Comparison of ENCODE assay signal across 8 mouse cellular contexts in the genomic region with DNA sequence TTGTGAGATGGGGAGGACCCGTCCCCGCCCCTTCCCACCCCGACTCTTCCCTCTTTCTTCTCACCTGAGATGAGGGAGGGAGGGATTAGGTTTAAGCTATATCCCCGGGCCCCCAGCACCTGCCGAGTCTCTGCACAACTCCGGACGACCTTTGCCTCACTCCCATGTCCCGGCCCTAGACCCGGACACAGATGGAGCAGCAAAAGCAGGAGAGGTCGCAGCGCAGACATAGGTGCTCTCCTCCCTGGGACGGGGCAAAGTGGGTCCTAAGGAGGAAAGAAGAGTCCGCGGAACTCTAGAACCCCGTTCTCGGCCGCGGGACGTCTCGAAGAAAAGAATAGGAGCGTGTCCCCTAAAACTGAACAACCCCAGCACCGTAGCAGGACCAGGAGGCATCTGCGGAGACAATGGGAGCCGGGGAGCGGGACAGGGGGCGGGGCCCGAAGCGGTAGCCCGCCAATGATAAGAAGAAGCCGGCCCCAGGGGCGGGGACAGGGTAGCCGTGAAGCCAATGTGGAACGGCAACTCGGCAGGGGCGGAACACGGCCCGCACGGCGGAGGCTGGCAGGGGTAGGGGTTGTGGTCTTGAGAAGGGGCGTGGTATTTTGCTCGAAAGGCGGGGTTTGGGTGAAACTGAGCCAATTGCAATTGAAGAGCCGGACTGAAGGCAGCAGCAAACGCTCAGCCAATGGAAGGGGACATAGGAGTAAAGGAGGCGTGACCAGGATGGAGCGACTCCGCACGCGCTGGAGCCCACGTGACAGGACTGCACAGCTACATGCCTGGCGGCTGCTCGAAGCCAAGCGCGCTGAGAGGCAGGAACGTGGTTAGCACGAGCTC. TPM values are rescaled to one million over a fixed set of nuclear protein-coding genes. Genes with fewer than 3 reads are reported as not detected.
DNase-seq lines count a peak whose midpoint lies in the region; ATAC-seq and TF ChIP-seq lines count a peak whose summit lies in the region.

Gene Gm43720 (minus strand): TSS at position 374 of the 840 bp plus-strand sequence.
Gene Gpc2 (minus strand): TSS at position 421 of the 840 bp plus-strand sequence.
Gene Stag3 (plus strand): TSS at position 656 of the 840 bp plus-strand sequence.

- peak within 1 kb of the TSS; percentile 86 for H3K4me3 ChIP-seq in forebrain, embryonic 14.5 days (ENCODE audit: low read depth, low read length)
- H3K4me3 ChIP-seq in neural tube, embryonic 13.5 days = peak within 1 kb of the TSS; percentile 88
- H3K4me3 ChIP-seq in stomach, postnatal 0 days (ENCODE audit: low read depth, low read length) = peak within 1 kb of the TSS; percentile 40

- H3K4me2 ChIP-seq in forebrain, embryonic 14.5 days (ENCODE audit: low read length) = peak within 1 kb of the TSS; percentile 83
- peak within 1 kb of the TSS; percentile 93 for H3K4me2 ChIP-seq in neural tube, embryonic 13.5 days
- peak within 1 kb of the TSS; percentile 75 for H3K4me2 ChIP-seq in stomach, postnatal 0 days (replicated peaks; ENCODE audit: low read depth)

- H3K36me3 ChIP-seq in forebrain, embryonic 14.5 days (ENCODE audit: control insufficient read depth, insufficient read depth, low read length) = peaks cover 20% of the 10 kb centered on the region; the same call in 1 of the 2 replicates
- peaks cover 36% of the 10 kb centered on the region for H3K36me3 ChIP-seq in neural tube, embryonic 13.5 days
- no peaks in the 10 kb centered on the region for H3K36me3 ChIP-seq in stomach, postnatal 0 days (ENCODE audit: control insufficient read depth, insufficient read depth, low read length)

- H3K9ac ChIP-seq in forebrain, embryonic 14.5 days (ENCODE audit: low read length) = peak within 1 kb of the TSS; percentile 97
- H3K9ac ChIP-seq in neural tube, embryonic 13.5 days = peak within 1 kb of the TSS; percentile 94
- H3K9ac ChIP-seq in stomach, postnatal 0 days (ENCODE audit: low read length) = peak within 1 kb of the TSS; percentile 38

- TF ChIP-seq CTCF in stomach, postnatal 0 days (IDR thresholded peaks at IDR 0.05; ENCODE audit: low read depth) = no peak; the same call in 1 of the 2 replicates

- no peak for TF ChIP-seq EP300 in stomach, postnatal 0 days (optimal IDR thresholded peaks at IDR 0.05)

- H3K27me3 ChIP-seq in forebrain, embryonic 14.5 days (replicated peaks; ENCODE audit: control insufficient read depth, insufficient read depth, low read length) = no peaks in the 10 kb centered on the region
- H3K27me3 ChIP-seq in neural tube, embryonic 13.5 days = 0 out of 2 replicates have a peak, but pooled peaks cover 5% of the 10 kb centered on the region
- H3K27me3 ChIP-seq in stomach, postnatal 0 days (ENCODE audit: control insufficient read depth, insufficient read depth, low read length) = no peaks in the 10 kb centered on the region

- ATAC-seq in forebrain, embryonic 14.5 days = peak; percentile 99
- ATAC-seq in neural tube, embryonic 13.5 days (ENCODE audit: low read depth) = peak; percentile 99
- ATAC-seq in stomach, postnatal 0 days (ENCODE audit: low FRiP score, low TSS enrichment) = peak; percentile 98

- WGBS in forebrain, embryonic 14.5 days = under 1% methylated on average over 56 of the region's 56 CpGs
- 0% methylated on average over 56 of the region's 56 CpGs for WGBS in neural tube, embryonic 13.5 days
- 1% methylated on average over 55 of the region's 56 CpGs for WGBS in stomach, postnatal 0 days

- intact Hi-C loops in heart, postnatal 10 days (cut with DNase I) = loop anchor here (5.0 kb wide), 1 partner anchor 162 kb away; the partner anchor contains the start of gene Zfp157

- DNase-seq in ES-CJ7 (ENCODE audit: low read depth, low spot score) = peak; percentile 100
- DNase-seq in cerebellum, adult 11-12 months = peak; percentile 52
- peak; percentile 99 for DNase-seq in forebrain, embryonic 14.5 days (ENCODE audit: low spot score)
- peak; percentile 85 to 88 for DNase-seq in heart, postnatal 10 days
- peak; percentile 75 to 86 for DNase-seq in kidney, postnatal 36 days
- peak; percentile 85 to 87 for DNase-seq in lung, adult 18-20 months
- DNase-seq in stomach, postnatal 0 days (ENCODE audit: low spot score) = peak; percentile 92

- peak within 1 kb of the TSS; percentile 78 for H3K27ac ChIP-seq in forebrain, embryonic 14.5 days (ENCODE audit: low read depth, low read length)
- H3K27ac ChIP-seq in neural tube, embryonic 13.5 days (replicated peaks) = peak within 1 kb of the TSS; percentile 87
- no peak within 1 kb of the TSS for H3K27ac ChIP-seq in stomach, postnatal 0 days (replicated peaks)

- peaks cover 37% of the 10 kb centered on the region for H3K4me1 ChIP-seq in forebrain, embryonic 14.5 days (ENCODE audit: control insufficient read depth, insufficient read depth, low read length)
- peaks cover 45% of the 10 kb centered on the region for H3K4me1 ChIP-seq in neural tube, embryonic 13.5 days (replicated peaks)
- no peaks in the 10 kb centered on the region for H3K4me1 ChIP-seq in stomach, postnatal 0 days (replicated peaks; ENCODE audit: control insufficient read depth, insufficient read depth)

- 0 out of 2 replicates have a peak, but pooled peaks cover 8% of the 10 kb centered on the region for H3K9me3 ChIP-seq in forebrain, embryonic 14.5 days (replicated peaks; ENCODE audit: control insufficient read depth, low read length)
- H3K9me3 ChIP-seq in neural tube, embryonic 13.5 days = peaks cover 7% of the 10 kb centered on the region; the same call in 1 of the 2 replicates
- H3K9me3 ChIP-seq in stomach, postnatal 0 days (ENCODE audit: control insufficient read depth, low read length) = 0 out of 2 replicates have a peak, but pooled peaks cover 3% of the 10 kb centered on the region

RNA-seq across cellular contexts. Expression of gene Gm43720, which starts in this region (rescaled TPM):
- polyA plus RNA-seq in forebrain, embryonic 14.5 days (2014; fragmentation: Nextera tagmentation; extraction: Ambion mirVana) = 0.09 TPM in 1 of 2 replicates, not detected in the other
- total RNA-seq in heart, postnatal 10 days (2021) = not detected
- 0.08 TPM in 1 of 2 replicates, not detected in the other for polyA plus RNA-seq in neural tube, embryonic 13.5 days (2015; fragmentation: Nextera tagmentation; extraction: Ambion mirVana)
- 0.17 and 0.36 TPM in 2 replicates for polyA plus RNA-seq in stomach, postnatal 0 days (2015; fragmentation: Nextera tagmentation; extraction: Ambion mirVana)

RNA-seq across cellular contexts. Expression of gene Gpc2, which starts in this region (rescaled TPM):
- polyA plus RNA-seq in forebrain, embryonic 14.5 days (2014; fragmentation: Nextera tagmentation; extraction: Ambion mirVana) = 34.9 and 37.8 TPM in 2 replicates
- 1 to 10 TPM in 1 of 2 experiments, under 1 TPM in 1; 0.86 to 1.1 TPM for total RNA-seq in heart, postnatal 10 days (2021)
- polyA plus RNA-seq in neural tube, embryonic 13.5 days (2015; fragmentation: Nextera tagmentation; extraction: Ambion mirVana) = 184 and 198 TPM in 2 replicates
- 1.8 and 2.3 TPM in 2 replicates for polyA plus RNA-seq in stomach, postnatal 0 days (2015; fragmentation: Nextera tagmentation; extraction: Ambion mirVana)

RNA-seq across cellular contexts. Expression of gene Stag3, which starts in this region (rescaled TPM):
- polyA plus RNA-seq in forebrain, embryonic 14.5 days (2014; fragmentation: Nextera tagmentation; extraction: Ambion mirVana) = 2.3 and 4.0 TPM in 2 replicates
- total RNA-seq in heart, postnatal 10 days (2021) = under 1 TPM; 0.17 to 0.22 TPM
- 3.6 and 4.4 TPM in 2 replicates for polyA plus RNA-seq in neural tube, embryonic 13.5 days (2015; fragmentation: Nextera tagmentation; extraction: Ambion mirVana)
- 0.50 and 0.74 TPM in 2 replicates for polyA plus RNA-seq in stomach, postnatal 0 days (2015; fragmentation: Nextera tagmentation; extraction: Ambion mirVana)

Comparison
In these comparisons a context has a peak if more than half of its experiments do, and no peak if none do; other contexts are left out.
1. RNA of gene Gpc2 (polyA plus RNA-seq): 184 to 198 TPM in neural tube, embryonic 13.5 days and 34.9 to 37.8 TPM in forebrain, embryonic 14.5 days; 1.8 to 2.3 TPM in stomach, postnatal 0 days; every median in the first group is over 10 times any median in the second.
2. H3K9ac ChIP-seq: peak in every context shown above with its lines; median percentile 97 in forebrain, embryonic 14.5 days; 94 in neural tube, embryonic 13.5 days; 38 in stomach, postnatal 0 days.
3. Peak in every context shown above with its lines, with median percentiles within 50 percentile points of each other: DNase-seq, ATAC-seq, H3K4me2 ChIP-seq and H3K4me3 ChIP-seq.